Mouse (Mus musculus) stomach, postnatal 0 days (tissue): ENCODE results near the gene Plcb1.

Experiments
- CTCF ChIP-seq: IDR thresholded peaks from 2 replicates; pipeline ENCODE4 v1.5.1; 2016; ENCODE audit warnings: antibody characterized with exemption, low read depth, mild to moderate bottlenecking, moderate library complexity
- EP300 ChIP-seq: optimal IDR thresholded peaks from 2 replicates; pipeline ENCODE3; 2016; ENCODE audit warnings: antibody characterized with exemption

DNA sequence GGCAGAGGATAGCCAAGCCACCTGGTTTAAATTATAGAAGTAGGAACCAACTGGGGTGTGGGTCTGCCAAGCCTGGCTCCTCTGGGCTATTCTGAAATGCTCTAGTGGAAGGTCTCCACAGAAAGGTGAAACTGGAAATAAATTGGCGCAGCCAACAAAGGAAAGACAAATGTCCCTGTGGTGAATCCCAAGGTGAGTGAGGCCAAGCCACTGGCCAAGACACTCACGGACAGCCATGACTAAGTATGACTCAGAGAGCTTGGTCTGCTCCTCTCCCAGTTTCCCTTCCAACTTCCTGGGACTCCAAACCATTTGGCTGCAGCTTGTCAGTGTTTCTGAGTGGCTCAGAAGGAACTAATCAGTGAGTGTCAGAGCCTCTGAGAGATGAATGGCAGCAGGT, 126.7 kb downstream of the Plcb1 start:
- no peak for TF ChIP-seq CTCF
- no peak for TF ChIP-seq EP300
